Mouse (Mus musculus): ENCODE results near the gene Gm49510. TPM values are rescaled to one million over a fixed set of nuclear protein-coding genes. Genes with fewer than 3 reads are reported as not detected.

Gene Gm49510
- polyA plus RNA-seq, 1 experiment from 2014 or later, result 0.07 TPM

DNA sequence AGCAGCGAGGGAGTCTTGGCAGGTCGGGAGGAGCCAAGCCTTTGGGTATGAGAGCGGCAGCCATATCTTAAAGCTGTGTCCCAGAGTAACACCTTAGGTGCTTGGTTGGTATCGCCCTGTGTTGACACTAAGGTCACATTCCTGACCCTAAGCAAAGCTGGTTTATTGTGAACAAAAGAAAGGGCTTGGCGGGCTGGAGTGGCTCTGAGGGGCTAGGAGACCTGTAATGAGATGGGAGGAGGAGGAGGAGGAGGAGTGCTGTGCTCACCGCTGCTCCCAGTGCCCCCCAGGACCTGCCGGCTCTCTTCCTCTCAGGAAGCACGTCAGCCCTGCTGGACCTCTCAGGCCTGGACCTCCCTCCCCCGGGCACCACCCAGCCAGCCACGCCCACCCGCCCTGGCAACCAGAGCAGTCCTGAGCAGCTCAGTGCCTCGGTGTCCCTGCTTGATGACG is 10.0 kb upstream of the Gm49510 start:
- H3K36me3 ChIP-seq (replicated peaks; ENCODE audit: insufficient read depth, low read length), result peaks cover 62% of the 10 kb centered on the region
- H3K4me2 ChIP-seq (ENCODE audit: low read depth, low read length), result no peak overlapping the region
- H3K4me3 ChIP-seq (ENCODE audit: low read depth, low read length), result no peak overlapping the region
- ATAC-seq (peak; percentile 24; the same call in 1 of the 2 replicates), DNase-seq (peak; percentile 50)
- WGBS (ENCODE audit: insufficient replicate concordance), result 46% methylated on average over 13 of the region's 13 CpGs
- TF ChIP-seq EP300 (IDR thresholded peaks at IDR 0.05; ENCODE audit: low read depth) (no peak), CTCF (IDR thresholded peaks at IDR 0.05; ENCODE audit: low read depth) (no peak)
- H3K27me3 ChIP-seq (ENCODE audit: insufficient read depth, low read length), result no peaks in the 10 kb centered on the region
- H3K27ac ChIP-seq (ENCODE audit: low read depth), result no peak overlapping the region
- no peaks in the 10 kb centered on the region for H3K9me3 ChIP-seq (ENCODE audit: low read length)
- H3K9ac ChIP-seq (replicated peaks), result no peak overlapping the region
- peaks cover 16% of the 10 kb centered on the region for H3K4me1 ChIP-seq (ENCODE audit: insufficient read depth)

GRCm38 (mm10) chr15:78892440-78892839 is 7.0 kb upstream of the Gm49510 start:
- Histone ChIP-seq H3K4me1 (ENCODE audit: insufficient read depth) (peaks cover 47% of the 10 kb centered on the region), H3K4me2 (ENCODE audit: low read depth, low read length) (no peak overlapping the region), H3K4me3 (ENCODE audit: low read depth, low read length) (no peak overlapping the region), H3K9me3 (ENCODE audit: low read length) (no peaks in the 10 kb centered on the region), H3K27me3 (ENCODE audit: insufficient read depth, low read length) (no peaks in the 10 kb centered on the region), H3K36me3 (replicated peaks; ENCODE audit: insufficient read depth, low read length) (peaks cover 37% of the 10 kb centered on the region), H3K27ac (ENCODE audit: low read depth) (no peak overlapping the region), H3K9ac (replicated peaks) (no peak overlapping the region)
- WGBS (ENCODE audit: insufficient replicate concordance), result 63% methylated on average over 7 of the region's 7 CpGs
- no peak for DNase-seq
- TF ChIP-seq CTCF (IDR thresholded peaks at IDR 0.05; ENCODE audit: low read depth), result no peak
- TF ChIP-seq EP300 (IDR thresholded peaks at IDR 0.05; ENCODE audit: low read depth), result no peak
- no peak for ATAC-seq

GRCm38 (mm10) chr15:78894726-78895125 is 4.7 kb upstream of the Gm49510 start:
- H3K4me2 ChIP-seq (ENCODE audit: low read depth, low read length), result peak overlapping the region; percentile 55
- TF ChIP-seq EP300 (IDR thresholded peaks at IDR 0.05; ENCODE audit: low read depth), result no peak
- no peak for TF ChIP-seq CTCF (IDR thresholded peaks at IDR 0.05; ENCODE audit: low read depth)
- peaks cover 21% of the 10 kb centered on the region for H3K36me3 ChIP-seq (replicated peaks; ENCODE audit: insufficient read depth, low read length)
- H3K4me3 ChIP-seq (ENCODE audit: low read depth, low read length), result no peak overlapping the region
- H3K4me1 ChIP-seq (ENCODE audit: insufficient read depth), result peaks cover 57% of the 10 kb centered on the region
- peak overlapping the region; percentile 26; the same call in 1 of the 2 replicates for H3K9ac ChIP-seq (replicated peaks)
- peak overlapping the region; percentile 72 for H3K27ac ChIP-seq (ENCODE audit: low read depth)
- peak; percentile 42 for DNase-seq
- H3K27me3 ChIP-seq (ENCODE audit: insufficient read depth, low read length), result no peaks in the 10 kb centered on the region
- H3K9me3 ChIP-seq (ENCODE audit: low read length), result no peaks in the 10 kb centered on the region
- ATAC-seq, result peak; percentile 8; the same call in 1 of the 2 replicates
- WGBS (ENCODE audit: insufficient replicate concordance), result 40% methylated on average over 12 of the region's 13 CpGs

DNA sequence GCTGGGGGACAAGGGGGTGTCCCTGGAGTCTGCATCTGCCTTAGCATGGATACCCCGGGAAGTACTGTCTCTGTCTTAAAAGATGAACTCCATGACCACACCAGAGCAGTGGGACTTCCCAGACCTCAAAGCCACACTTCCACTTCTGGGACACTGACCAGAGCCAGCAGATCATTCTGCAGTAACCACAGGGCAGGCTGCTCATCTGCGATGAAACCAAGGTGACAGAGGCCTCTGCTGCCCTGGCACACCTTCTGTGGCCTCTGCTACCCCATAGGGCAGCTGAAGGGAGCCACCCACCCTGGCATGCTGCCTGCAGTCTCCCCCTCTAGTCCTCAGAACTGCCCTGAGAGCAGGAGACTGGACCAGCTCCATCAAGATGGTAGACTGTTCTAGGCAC is 3.7 kb upstream of the Gm49510 start:
- no peaks in the 10 kb centered on the region for H3K27me3 ChIP-seq (ENCODE audit: insufficient read depth, low read length)
- ATAC-seq (no peak), DNase-seq (peak; percentile 41)
- peaks cover 66% of the 10 kb centered on the region for H3K4me1 ChIP-seq (ENCODE audit: insufficient read depth)
- 0 out of 2 replicates have a peak overlapping the region, but pooled peaks have one; percentile 16 for H3K9ac ChIP-seq (replicated peaks)
- H3K9me3 ChIP-seq (ENCODE audit: low read length), result no peaks in the 10 kb centered on the region
- 0 out of 2 replicates have a peak overlapping the region, but pooled peaks have one; percentile 49 for H3K27ac ChIP-seq (ENCODE audit: low read depth)
- no peak overlapping the region for H3K4me3 ChIP-seq (ENCODE audit: low read depth, low read length)
- 30% methylated on average over 2 of the region's 2 CpGs for WGBS (ENCODE audit: insufficient replicate concordance)
- TF ChIP-seq EP300 (IDR thresholded peaks at IDR 0.05; ENCODE audit: low read depth) (no peak), CTCF (IDR thresholded peaks at IDR 0.05; ENCODE audit: low read depth) (no peak)
- peak overlapping the region; percentile 27; the same call in 1 of the 2 replicates for H3K4me2 ChIP-seq (ENCODE audit: low read depth, low read length)
- H3K36me3 ChIP-seq (replicated peaks; ENCODE audit: insufficient read depth, low read length), result peaks cover 19% of the 10 kb centered on the region

DNA sequence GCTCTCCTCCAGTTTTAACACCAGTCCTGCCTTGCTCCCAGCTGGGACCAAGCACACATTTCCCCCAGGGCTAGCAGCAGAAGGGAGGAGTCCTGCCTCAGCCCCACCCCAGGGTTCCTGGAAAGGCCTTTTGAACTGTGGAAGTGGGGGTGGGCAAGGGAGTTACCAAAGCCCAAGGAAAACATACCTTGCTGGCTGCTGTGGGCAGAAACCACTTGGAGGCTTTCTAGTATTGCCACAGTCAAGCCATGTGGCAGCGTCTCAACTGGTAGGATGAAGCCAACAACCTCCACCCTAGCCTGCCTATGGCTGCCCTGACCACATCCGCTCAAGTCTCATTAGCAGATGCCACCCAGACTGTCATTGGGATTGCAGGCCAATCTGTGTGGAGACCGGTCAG is 3.3 kb upstream of the Gm49510 start:
- TF ChIP-seq CTCF (IDR thresholded peaks at IDR 0.05; ENCODE audit: low read depth), result no peak
- TF ChIP-seq EP300 (IDR thresholded peaks at IDR 0.05; ENCODE audit: low read depth), result no peak

DNA sequence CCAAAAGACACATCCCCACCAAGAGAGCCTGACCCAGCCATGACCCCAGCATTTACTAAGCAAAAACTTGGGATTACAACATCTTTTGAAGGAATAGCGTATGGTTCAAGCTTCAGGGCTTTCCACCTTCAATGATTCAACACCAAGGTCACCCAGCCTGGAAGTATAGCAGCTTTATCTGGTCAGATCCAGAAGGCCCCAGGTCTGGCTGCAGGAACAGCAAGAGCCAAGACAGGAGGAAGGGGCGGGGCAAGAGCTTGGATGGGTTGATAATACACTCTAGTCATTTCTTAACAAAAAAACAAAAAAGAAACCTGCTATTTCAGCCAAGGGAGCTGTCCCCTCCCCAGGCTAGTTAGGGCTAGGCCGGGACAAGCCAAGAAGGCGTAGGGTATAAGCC is 2.0 kb upstream of the Gm49510 start:
- H3K4me2 ChIP-seq (ENCODE audit: low read depth, low read length), result peak overlapping the region; percentile 20
- WGBS (ENCODE audit: insufficient replicate concordance), result 57% methylated on average over 4 of the region's 4 CpGs
- H3K9ac ChIP-seq (replicated peaks), result no peak overlapping the region
- TF ChIP-seq CTCF (IDR thresholded peaks at IDR 0.05; ENCODE audit: low read depth) (no peak), EP300 (IDR thresholded peaks at IDR 0.05; ENCODE audit: low read depth) (no peak)
- H3K36me3 ChIP-seq (replicated peaks; ENCODE audit: insufficient read depth, low read length), result peaks cover 15% of the 10 kb centered on the region
- no peaks in the 10 kb centered on the region for H3K9me3 ChIP-seq (ENCODE audit: low read length)
- no peak overlapping the region for H3K4me3 ChIP-seq (ENCODE audit: low read depth, low read length)
- ATAC-seq (no peak), DNase-seq (peak; percentile 50)
- no peaks in the 10 kb centered on the region for H3K27me3 ChIP-seq (ENCODE audit: insufficient read depth, low read length)
- H3K4me1 ChIP-seq (ENCODE audit: insufficient read depth), result peaks cover 73% of the 10 kb centered on the region
- peak overlapping the region; percentile 2; the same call in 1 of the 2 replicates for H3K27ac ChIP-seq (ENCODE audit: low read depth)

More for the DNA sequence above, 3.3 kb upstream of the Gm49510 start:
- WGBS (ENCODE audit: insufficient replicate concordance), result 58% methylated on average over 3 of the region's 3 CpGs
- Histone ChIP-seq H3K9me3 (ENCODE audit: low read length) (no peaks in the 10 kb centered on the region), H3K36me3 (replicated peaks; ENCODE audit: insufficient read depth, low read length) (peaks cover 19% of the 10 kb centered on the region), H3K4me3 (ENCODE audit: low read depth, low read length) (no peak overlapping the region), H3K27ac (ENCODE audit: low read depth) (peak overlapping the region; percentile 49; the same call in 1 of the 2 replicates), H3K4me2 (ENCODE audit: low read depth, low read length) (peak overlapping the region; percentile 27; the same call in 1 of the 2 replicates), H3K4me1 (ENCODE audit: insufficient read depth) (peaks cover 70% of the 10 kb centered on the region), H3K27me3 (ENCODE audit: insufficient read depth, low read length) (no peaks in the 10 kb centered on the region), H3K9ac (replicated peaks) (0 out of 2 replicates have a peak overlapping the region, but pooled peaks have one; percentile 16)
- DNase-seq (peak; percentile 48), ATAC-seq (peak; percentile 12; the same call in 1 of the 2 replicates)

Measured in liver, postnatal 0 days (tissue).